Mouse (Mus musculus) gastrocnemius, postnatal 14 days (tissue): ENCODE data around the gene Atp6v1g2. TPM values are rescaled to one million over a fixed set of nuclear protein-coding genes. Genes with fewer than 3 reads are reported as not detected.
A peak's percentile ranks its signal among the peaks of the same experiment; 100 is the strongest.
"Not testable (repeated sequence)": the region's sequence is repeated elsewhere in the genome, so short reads cannot be mapped to it uniquely, and the experiment has no call there.

Source experiments
- DNase-seq: peaks from one replicate; pipeline ENCODE4 v3.0.0; 2021; ENCODE audit warnings: mixed read lengths
- intact Hi-C: fragments of 180-260 bp; cut with DNase I; formaldehyde crosslinking; loops from one replicate; pipeline ENCODE4 v1.15.1; 2025; ENCODE audit warnings: low total_unique reads
- total RNA-seq, 2 experiments: library from RNA; stranded (reverse); gene quantifications; 2 replicates each; pipeline ENCODE4 v1.2.3; 2021

Atp6v1g2 gene
- total RNA-seq, 2 experiments from 2014 or later: 2.3 to 2.7 TPM

DNA sequence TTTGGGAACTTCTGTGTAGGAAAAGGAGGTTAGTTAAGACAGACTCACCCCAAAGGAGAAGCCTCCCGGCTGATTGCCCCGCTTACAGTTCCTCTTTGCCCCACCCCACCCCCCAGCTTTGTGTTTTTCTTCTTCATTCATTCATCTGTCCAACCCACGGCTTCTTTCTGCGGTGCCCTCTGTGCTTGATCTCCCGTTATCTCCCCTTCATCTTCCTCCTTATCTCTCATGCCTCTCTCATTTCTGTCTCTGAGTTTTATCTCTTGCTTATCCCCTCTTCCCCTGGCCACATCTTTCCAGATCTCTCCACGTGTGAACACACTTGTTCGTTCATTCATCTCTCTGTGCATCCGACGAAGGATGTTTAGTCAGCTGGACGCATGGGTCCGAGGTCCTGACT is 32.3 kb upstream of the Atp6v1g2 start:
- DNase-seq: no peak
- intact Hi-C loops: no loop called here

GRCm38 (mm10) chr17:35201787-35202186 is 31.7 kb upstream of the Atp6v1g2 start, which contains the start of gene Tnf:
TSS of gene Tnf (minus strand) at chr17:35202007.
- intact Hi-C loops: no loop called here
- peak; percentile 62 for DNase-seq

- DNase-seq: no peak
- intact Hi-C loops: no loop called here
Observed at GRCm38 (mm10) chr17:35202442-35202841, 31.0 kb upstream of the Atp6v1g2 start.

GRCm38 (mm10) chr17:35204494-35205379 is 28.7 kb upstream of the Atp6v1g2 start, which contains the start of gene Lta:
TSS of gene Lta (minus strand) at chr17:35205351.
- no peak for DNase-seq
- intact Hi-C loops: no loop called here

DNA sequence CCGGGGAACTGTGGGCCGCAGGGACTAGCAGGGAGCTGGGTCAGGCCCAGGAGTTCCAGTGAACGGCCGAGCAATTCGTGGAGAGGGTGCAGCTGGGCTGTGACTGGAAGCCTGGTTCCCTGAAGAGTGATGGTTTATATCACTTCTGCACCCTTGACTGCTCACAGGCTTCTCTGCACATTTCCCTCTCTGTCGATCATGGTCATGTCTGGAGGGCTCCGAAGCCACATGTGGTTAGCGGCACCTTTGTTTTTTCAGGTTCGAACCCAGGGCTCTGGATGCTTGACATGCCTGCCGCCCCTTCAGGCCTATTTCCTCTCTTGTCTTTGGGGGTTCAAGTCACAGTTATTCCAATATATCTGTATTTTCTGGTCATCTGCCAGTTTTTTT is 28.1 kb upstream of the Atp6v1g2 start:
- DNase-seq: no peak
- intact Hi-C loops: no loop called here

GRCm38 (mm10) chr17:35209785-35210535 is 23.5 kb upstream of the Atp6v1g2 start:
- no peak for DNase-seq

GRCm38 (mm10) chr17:35210593-35210992 is 22.9 kb upstream of the Atp6v1g2 start:
- DNase-seq: no peak

More at GRCm38 (mm10) chr17:35209785-35210535, 23.5 kb upstream of the Atp6v1g2 start:
- intact Hi-C loops: no loop called here

GRCm38 (mm10) chr17:35213071-35213470 is 20.4 kb upstream of the Atp6v1g2 start:
- intact Hi-C loops: no loop called here
- no peak for DNase-seq

More at GRCm38 (mm10) chr17:35210593-35210992, 22.9 kb upstream of the Atp6v1g2 start:
- intact Hi-C loops: no loop called here

DNA sequence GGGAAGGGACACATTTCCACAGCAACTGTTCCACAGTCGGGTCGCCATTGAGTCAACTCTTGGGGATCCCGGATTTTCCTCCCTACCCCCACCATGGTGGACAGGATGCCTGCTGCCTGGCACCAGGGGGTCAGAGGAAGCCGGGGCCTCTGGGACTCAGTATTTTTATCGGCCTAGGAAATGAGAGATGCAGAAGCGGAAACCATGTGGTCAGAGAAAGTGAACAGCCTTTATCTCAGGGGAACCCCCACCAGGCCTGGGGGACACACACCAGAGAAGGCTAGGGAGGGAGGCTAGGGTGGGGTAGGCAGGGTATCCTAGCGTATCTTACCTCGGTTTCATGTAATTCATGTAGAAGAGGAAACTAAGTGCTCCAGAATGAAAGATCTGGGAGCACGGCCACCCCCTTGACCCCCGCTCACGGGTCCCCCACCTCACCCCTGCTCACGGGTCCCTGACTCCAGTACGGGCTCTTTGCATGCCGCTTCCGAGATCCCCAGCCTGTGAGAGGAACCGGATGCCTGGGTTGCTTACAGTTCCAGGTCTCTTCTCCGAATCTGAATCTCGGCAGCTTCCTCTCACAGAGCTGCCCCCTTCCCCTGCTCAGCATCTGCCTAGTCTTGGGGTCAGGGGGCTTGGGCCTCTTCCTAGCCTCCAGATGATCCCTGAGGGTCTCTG is 14.8 kb upstream of the Atp6v1g2 start:
- intact Hi-C loops: no loop called here
- DNase-seq: no peak

DNA sequence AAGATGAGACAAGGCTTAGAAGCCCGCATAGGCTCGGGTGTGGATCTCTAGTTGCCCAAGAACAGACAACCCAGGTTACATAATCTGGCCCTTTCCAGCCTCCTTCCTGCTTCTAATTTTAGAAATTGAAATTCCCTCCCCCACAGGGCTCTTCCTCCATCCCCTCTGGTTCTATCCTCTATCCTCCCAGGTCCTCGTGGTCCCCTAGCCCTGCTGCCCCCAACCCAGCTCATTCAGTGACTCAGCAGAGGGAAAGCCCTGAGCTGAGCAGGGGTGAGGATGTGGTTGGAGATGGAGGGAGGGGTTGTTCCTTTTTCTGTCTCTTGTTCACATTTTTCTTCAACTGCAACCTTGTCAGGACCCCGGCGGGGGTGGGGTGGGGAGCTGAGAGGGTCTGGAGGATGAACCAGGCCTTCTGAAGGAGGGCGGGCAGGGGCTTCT is 13.8 kb upstream of the Atp6v1g2 start:
- DNase-seq: no peak
- intact Hi-C loops: no loop called here

GRCm38 (mm10) chr17:35220156-35220952 is 13.1 kb upstream of the Atp6v1g2 start, which contains the start of gene Gm16181:
TSS of gene Gm16181 (plus strand) at chr17:35220834.
- intact Hi-C loops: no loop called here
- peak; percentile 59 for DNase-seq

DNA sequence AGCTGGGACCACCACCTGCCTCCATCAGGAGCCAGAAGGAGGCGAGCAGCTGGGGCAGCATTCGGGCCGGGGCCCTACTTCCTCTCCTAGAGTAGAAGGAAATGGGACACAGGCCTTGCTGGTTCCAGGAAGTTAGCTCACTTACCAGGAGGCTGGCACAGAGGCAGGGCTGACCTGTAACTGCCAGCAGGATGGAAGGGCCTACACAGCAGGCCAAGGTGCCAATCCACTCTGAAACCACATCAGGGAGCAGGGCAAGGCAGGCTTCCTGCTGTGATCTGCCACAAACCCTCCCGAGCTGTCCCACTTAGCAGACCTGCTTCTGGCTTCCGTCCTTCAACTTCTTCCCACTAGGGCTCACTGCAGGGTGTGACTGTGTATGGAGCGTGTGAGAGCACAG is 11.2 kb upstream of the Atp6v1g2 start:
- no peak for DNase-seq
- intact Hi-C loops: no loop called here

GRCm38 (mm10) chr17:35224641-35225040 is 8.8 kb upstream of the Atp6v1g2 start:
- DNase-seq: no peak
- intact Hi-C loops: no loop called here

GRCm38 (mm10) chr17:35225456-35225855 is 8.0 kb upstream of the Atp6v1g2 start:
- DNase-seq: no peak
- intact Hi-C loops: no loop called here

- DNase-seq: no peak
- intact Hi-C loops: no loop called here
Observed at GRCm38 (mm10) chr17:35226561-35227046, 6.9 kb upstream of the Atp6v1g2 start.

DNA sequence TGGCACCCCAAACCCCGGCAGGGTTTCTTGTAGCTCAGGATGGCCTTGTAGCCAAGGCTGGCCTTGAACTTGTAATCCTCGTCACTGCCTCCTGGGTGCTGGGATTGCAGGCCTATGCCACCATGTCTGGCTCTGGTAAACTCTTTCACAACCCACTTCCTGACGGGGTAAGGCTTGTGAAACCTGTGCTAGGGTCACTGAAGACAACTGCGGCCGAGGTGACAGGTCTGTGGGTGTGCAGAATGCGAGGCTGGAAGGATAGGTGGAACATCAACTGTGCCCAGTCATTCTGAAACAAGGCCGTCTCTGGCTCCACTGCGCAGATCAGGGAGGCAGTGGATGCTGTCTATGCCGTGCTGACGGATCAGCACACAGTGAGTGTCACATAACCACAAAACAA is 2.4 kb upstream of the Atp6v1g2 start:
- intact Hi-C loops: loop anchor here (2.0 kb wide), 1 partner anchor 60 kb away; no protein-coding TSS in a partner anchor
- no peak for DNase-seq

DNA sequence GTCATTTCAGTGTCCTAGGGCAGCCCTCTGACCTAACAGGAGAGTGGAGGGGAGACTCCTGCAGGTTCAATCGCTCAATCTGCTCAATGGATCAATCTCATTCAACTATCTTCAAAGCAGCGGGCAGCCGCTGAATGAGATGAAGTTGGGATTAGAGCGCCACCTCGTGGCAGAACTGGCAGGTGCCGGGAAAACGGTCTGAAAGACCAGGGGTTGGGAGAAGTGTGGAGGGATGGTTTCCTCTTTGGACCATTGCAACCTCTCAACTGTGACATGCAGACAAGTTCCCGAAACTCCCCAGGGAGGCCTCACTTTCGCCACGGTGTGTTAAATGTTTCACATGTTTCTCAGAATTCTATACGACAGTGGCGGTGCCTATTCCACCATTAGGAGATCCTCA is 1.4 kb upstream of the Atp6v1g2 start:
- intact Hi-C loops: loop anchor here (2.0 kb wide), 1 partner anchor 53 kb away; no protein-coding TSS in a partner anchor
- DNase-seq: peak; percentile 80

- no peak for DNase-seq
- intact Hi-C loops: loop anchor here (2.0 kb wide), 1 partner anchor 54 kb away; no protein-coding TSS in a partner anchor
Observed at GRCm38 (mm10) chr17:35232659-35233058, 801 bp upstream of the Atp6v1g2 start.

- DNase-seq, intact Hi-C loops: not testable (repeated sequence)
Observed at GRCm38 (mm10) chr17:35234090-35234489, 630 bp downstream of the Atp6v1g2 start.
